20 mouse cellular contexts compared by ENCODE assay signal in genomic region chr14:61428126-61428787, GRCm38 (mm10).
"Had no signal": no experiment of that assay in that cellular context is flagged by ENCODE, and none has a peak within 500 bp of the region (broad histone marks: within the 10 kb centered on the region; RNA-seq: fewer than 3 reads in every experiment).

No protein-coding gene starts in this region.

- H3K36me3 ChIP-seq: liver, embryonic 15.5 days; lung, embryonic 15.5 days; midbrain, embryonic 12.5 days; midbrain, embryonic 15.5 days; neural tube, embryonic 12.5 days; neural tube, embryonic 15.5 days; stomach, embryonic 15.5 days had no signal

- H3K9me3 ChIP-seq: liver, embryonic 12.5 days; liver, embryonic 15.5 days; lung, embryonic 15.5 days; midbrain, embryonic 12.5 days; midbrain, embryonic 15.5 days; neural tube, embryonic 12.5 days; neural tube, embryonic 15.5 days; stomach, embryonic 15.5 days had no signal

- H3K4me2 ChIP-seq: liver, embryonic 15.5 days; lung, embryonic 15.5 days; midbrain, embryonic 12.5 days; midbrain, embryonic 15.5 days; neural tube, embryonic 12.5 days; neural tube, embryonic 15.5 days; stomach, embryonic 15.5 days had no signal

- H3K4me3 ChIP-seq: left cerebral cortex, adult 2 months; liver, embryonic 12.5 days; liver, embryonic 15.5 days; lung, embryonic 15.5 days; midbrain, embryonic 12.5 days; midbrain, embryonic 15.5 days; neural tube, embryonic 12.5 days; neural tube, embryonic 15.5 days; stomach, embryonic 15.5 days had no signal

- H3K27me3 ChIP-seq: liver, embryonic 12.5 days; liver, embryonic 15.5 days; lung, embryonic 15.5 days; midbrain, embryonic 12.5 days; midbrain, embryonic 15.5 days; neural tube, embryonic 12.5 days; neural tube, embryonic 15.5 days; stomach, embryonic 15.5 days had no signal

- H3K9ac ChIP-seq: liver, embryonic 12.5 days; liver, embryonic 15.5 days; lung, embryonic 15.5 days; midbrain, embryonic 12.5 days; midbrain, embryonic 15.5 days; neural tube, embryonic 12.5 days; neural tube, embryonic 15.5 days; stomach, embryonic 15.5 days had no signal

- ATAC-seq: liver, embryonic 12.5 days; midbrain, embryonic 15.5 days had no signal

- DNase-seq: kidney, adult 2 months; kidney, postnatal 25 days; layer of hippocampus, postnatal 36 days; lung, adult 18-20 months; lung, postnatal 10 days; lung, postnatal 36 days; retina, postnatal 1 day; right cerebral cortex, postnatal 25 days; spleen, adult 18-20 months; thymus, postnatal 25 days had no signal

- H3K27ac ChIP-seq: kidney, postnatal 0 days; left cerebral cortex, adult 2 months; liver, embryonic 12.5 days; liver, embryonic 15.5 days; lung, embryonic 15.5 days; midbrain, embryonic 12.5 days; midbrain, embryonic 15.5 days; neural tube, embryonic 12.5 days; neural tube, embryonic 15.5 days; stomach, embryonic 15.5 days had no signal
